Mouse (Mus musculus): ENCODE data around the gene Ndufs3.

The Ndufs3 gene

DNA sequence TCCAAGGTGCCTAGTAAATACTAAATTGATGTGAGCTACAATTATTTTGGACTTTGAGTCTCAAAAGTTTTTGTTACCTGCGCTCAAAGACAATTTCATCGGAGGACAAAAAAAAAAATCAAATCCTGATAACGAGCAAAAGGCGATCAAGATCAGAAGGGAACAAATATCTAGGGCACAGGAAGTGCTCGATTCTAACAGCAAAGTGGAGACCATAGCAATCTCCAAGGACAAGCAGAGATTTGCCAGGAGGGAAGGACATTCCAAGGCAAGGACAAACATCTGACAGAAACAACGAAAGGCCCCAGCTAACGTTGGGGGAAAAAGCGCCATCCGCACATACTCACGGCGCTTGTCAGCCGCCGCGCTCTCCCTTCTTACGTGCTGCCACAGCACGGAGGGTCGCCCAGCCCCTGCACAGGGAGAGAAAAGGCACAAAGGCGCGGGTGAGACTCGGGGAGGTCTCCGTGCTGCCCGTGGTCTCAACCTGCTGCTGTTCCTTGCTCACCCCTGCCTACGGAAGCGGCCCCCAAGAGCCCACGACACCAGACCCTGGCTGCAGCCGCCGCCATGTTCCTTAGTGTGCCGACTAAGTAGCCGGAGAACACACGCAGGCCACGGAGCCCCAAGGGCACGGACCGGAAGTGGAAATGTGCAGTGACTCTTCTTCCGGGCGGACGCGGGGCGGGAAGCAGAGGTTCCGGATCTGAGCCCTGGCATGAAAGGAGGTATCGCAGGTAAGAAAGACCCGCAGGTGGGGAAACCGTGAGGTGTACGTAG lies at the start of gene Ndufs3, which contains the start of gene Kbtbd4:
TSS of gene Ndufs3 (minus strand) at position 752 of the 780 bp plus-strand sequence.
TSS of gene Kbtbd4 (plus strand) at position 665 of the 780 bp plus-strand sequence.
- ATAC-seq (ENCODE audit: low TSS enrichment) = peak; percentile 93

DNA sequence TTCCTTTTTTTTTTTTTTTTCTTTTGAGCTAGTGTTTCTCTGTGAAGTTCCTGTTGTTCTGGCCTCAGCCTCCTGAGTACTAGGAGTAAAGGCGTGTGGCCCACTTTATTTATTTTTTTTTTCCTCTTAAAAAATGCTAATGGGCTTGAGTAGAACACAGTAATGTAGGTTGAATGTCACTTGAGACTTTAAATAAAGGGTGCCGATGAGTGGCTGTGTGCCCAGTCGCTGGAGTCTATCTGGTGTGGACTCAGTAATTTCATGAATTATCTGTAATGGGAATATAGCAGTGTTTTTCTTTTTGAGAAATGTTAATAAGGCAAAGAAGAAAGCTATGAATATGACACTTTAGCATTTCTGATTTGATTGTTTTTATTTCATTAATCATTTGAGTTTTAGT lies 48.8 kb upstream of the Ndufs3 start:
- no peak for ATAC-seq (ENCODE audit: low TSS enrichment)

- ATAC-seq (ENCODE audit: low TSS enrichment) = peak; percentile 71
Observed at GRCm38 (mm10) chr2:90950582-90951194, 46.1 kb upstream of the Ndufs3 start.

DNA sequence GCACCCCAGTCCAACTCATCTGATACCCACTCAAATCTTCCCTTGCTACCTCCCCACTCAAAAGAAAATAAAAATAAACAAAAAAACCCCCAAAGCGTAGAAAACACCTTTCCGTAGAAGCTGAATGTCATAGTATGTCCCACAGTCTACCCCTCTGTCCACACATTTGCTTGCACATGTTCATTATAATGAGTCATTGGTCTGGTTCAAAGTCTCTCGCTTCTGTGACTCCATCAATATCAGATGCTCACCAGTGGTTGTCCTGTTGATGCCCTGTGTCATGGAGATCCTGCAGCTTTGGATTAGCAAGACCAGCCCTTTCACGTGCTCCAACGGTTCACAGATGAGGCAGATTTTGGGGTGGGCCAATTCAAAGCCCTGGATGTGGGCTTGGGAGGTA lies 45.5 kb upstream of the Ndufs3 start:
- ATAC-seq (ENCODE audit: low TSS enrichment) = no peak

DNA sequence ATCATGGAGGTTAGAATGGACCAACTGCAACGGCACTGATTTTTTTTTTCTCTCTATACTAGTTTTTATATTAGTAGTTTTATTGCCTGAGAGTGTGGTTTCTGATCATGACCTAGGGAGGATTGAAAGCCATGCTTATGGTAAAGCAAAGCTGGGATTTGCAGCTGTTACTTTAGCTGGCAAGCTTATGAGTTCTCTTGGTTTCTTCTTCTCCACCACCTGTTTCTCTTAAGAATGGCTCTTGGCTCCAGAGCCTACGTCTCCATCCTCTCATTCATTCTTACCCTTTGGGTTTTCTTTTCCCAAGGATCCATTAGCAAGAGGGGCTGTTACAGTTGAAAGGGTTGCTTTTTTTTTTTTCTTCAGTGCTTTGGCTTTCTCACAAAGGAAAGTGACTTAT lies 37.1 kb upstream of the Ndufs3 start:
- ATAC-seq (ENCODE audit: low TSS enrichment) = no peak

DNA sequence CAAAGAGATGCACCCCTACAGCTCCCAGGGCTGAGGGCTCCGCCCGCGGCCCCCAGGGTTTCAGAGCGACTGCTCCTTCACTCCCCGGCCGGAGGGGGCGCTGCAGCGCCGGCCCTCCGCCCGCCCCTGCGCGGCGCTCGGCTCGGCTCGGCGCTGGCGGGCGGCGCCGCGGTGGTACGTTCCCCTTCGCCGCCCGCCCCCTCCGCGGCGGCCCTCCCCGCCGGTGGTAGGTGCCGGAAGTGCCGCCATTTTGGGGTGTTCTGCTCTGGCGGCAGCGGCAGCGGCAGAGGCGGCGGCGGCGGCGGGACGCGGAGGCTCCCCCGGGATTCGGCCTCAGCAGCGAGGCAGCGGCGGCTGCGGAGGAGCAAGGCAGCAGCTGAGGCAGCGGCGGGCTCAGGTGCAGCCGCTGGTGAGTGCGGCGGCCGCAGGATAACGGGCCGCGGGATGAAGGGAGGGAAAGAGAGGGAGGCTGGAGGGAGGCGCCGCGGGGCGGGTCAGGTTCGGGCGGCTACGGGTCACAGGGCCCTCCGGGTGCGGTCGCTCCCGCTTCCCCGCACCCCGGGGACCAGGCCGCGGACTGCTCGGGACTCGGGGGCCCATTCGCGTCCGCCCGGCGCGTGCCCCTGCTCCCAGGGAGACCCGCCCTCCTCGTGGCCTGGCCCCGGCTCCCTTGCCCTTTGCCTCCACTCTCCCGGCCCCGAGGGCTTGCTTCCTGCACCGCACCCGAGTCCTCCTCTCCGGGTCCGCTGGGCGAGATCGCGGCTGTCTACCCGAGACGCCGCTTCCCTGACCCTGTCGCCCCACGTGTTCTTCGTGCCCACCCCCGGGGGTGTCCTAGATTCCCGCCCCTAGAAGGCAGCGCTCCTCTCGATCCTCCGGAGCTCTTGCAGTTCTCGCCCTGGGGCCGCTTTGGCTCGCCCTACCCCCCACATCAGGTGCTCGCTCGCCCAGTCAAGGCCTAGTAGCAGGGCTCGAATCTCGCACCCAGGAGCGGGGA lies 35.9 kb upstream of the Ndufs3 start, which contains the start of gene Celf1:
TSS of gene Celf1 (plus strand) at position 150 of the 997 bp plus-strand sequence.
- ATAC-seq (ENCODE audit: low TSS enrichment) = peak; percentile 89

- ATAC-seq (ENCODE audit: low TSS enrichment) = no peak; the same call in 1 of the 2 replicates
Observed at GRCm38 (mm10) chr2:90939750-90940149, 35.1 kb upstream of the Ndufs3 start.

GRCm38 (mm10) chr2:90938362-90938761 lies 33.7 kb upstream of the Ndufs3 start:
- ATAC-seq (ENCODE audit: low TSS enrichment) = no peak

- ATAC-seq (ENCODE audit: low TSS enrichment) = no peak
Observed at GRCm38 (mm10) chr2:90932273-90932672, 27.6 kb upstream of the Ndufs3 start.

DNA sequence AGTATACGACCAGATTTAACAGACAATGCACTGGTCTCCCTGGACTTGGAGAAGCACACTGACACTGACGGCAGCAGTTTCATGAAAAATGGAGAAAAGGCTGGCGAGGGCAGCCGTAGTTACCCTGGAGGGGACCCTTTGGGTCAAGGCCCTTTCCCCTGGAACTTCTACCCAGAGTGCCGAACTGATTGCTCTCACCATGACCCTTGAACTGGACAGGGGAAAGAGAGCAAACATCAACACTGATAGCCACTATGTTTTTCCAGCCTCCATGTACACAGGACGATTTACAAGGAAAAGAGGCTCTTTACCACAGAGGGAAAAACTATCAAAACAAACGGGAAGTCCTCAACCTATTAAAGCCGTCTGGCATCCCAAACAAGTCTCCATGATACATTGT lies 27.2 kb upstream of the Ndufs3 start:
- ATAC-seq (ENCODE audit: low TSS enrichment) = no peak

GRCm38 (mm10) chr2:90928566-90928965 lies 23.9 kb upstream of the Ndufs3 start:
- no peak for ATAC-seq (ENCODE audit: low TSS enrichment)

GRCm38 (mm10) chr2:90922636-90923035 lies 18.0 kb upstream of the Ndufs3 start:
- no peak for ATAC-seq (ENCODE audit: low TSS enrichment)

DNA sequence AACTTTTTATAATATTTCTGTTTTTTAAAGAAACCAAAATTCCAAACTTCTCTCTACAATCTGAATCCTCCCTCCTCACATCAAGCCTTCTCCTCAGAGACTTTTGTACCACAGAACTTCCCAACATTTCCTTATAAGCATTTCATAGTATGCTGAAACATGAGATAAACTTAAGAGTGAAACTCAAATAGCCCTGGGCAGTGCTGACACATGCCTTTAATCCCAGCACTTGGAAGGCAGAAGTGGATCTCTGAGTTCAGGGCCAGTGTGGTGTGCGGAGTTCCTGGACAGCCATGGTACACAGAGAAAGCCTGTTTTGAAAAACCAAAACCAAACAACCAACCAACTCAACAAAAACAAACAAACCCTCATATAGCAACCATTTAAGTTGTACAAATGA lies 16.6 kb upstream of the Ndufs3 start:
- ATAC-seq (ENCODE audit: low TSS enrichment) = no peak

- ATAC-seq (ENCODE audit: low TSS enrichment) = no peak; the same call in 1 of the 2 replicates
Observed at GRCm38 (mm10) chr2:90917999-90918698, 13.5 kb upstream of the Ndufs3 start.

- peak; percentile 62 for ATAC-seq (ENCODE audit: low TSS enrichment)
Observed at GRCm38 (mm10) chr2:90917233-90917998, 12.8 kb upstream of the Ndufs3 start.

GRCm38 (mm10) chr2:90916560-90917232 lies 12.1 kb upstream of the Ndufs3 start:
- ATAC-seq (ENCODE audit: low TSS enrichment) = peak; percentile 7; the same call in 1 of the 2 replicates

DNA sequence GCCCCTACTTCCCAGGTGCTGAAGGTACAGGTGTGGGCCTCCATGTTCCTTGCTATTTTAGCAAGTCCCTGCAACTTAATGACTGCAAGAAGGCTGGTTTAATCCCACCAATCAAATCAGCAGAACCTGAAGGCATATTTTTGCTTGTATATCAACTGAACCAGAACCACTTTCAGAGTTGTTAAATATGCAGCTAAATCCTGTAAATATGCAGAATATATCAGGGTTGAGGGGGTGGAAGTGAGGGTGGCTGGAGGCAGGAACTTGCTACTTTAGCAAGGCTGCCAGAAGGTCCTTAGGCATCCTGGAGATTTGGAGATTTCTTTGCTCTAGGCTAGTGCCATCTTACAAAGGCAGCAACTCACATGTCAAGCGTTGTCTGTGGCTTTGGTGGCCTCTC lies 10.9 kb upstream of the Ndufs3 start:
- peak; percentile 36; the same call in 1 of the 2 replicates for ATAC-seq (ENCODE audit: low TSS enrichment)

- no peak for ATAC-seq (ENCODE audit: low TSS enrichment)
Observed at GRCm38 (mm10) chr2:90913671-90914070, 9.0 kb upstream of the Ndufs3 start.

- ATAC-seq (ENCODE audit: low TSS enrichment) = no peak
Observed at GRCm38 (mm10) chr2:90911668-90912067, 7.0 kb upstream of the Ndufs3 start.

- ATAC-seq (ENCODE audit: low TSS enrichment) = no peak
Observed at GRCm38 (mm10) chr2:90910861-90911260, 6.2 kb upstream of the Ndufs3 start.
